Mouse (Mus musculus): ENCODE results near the gene Itih2. TPM values are rescaled to one million over a fixed set of nuclear protein-coding genes. Genes with fewer than 3 reads are reported as not detected.

Itih2 gene
- polyA plus RNA-seq, 1 experiment from 2014 or later, result 0.08 TPM

DNA sequence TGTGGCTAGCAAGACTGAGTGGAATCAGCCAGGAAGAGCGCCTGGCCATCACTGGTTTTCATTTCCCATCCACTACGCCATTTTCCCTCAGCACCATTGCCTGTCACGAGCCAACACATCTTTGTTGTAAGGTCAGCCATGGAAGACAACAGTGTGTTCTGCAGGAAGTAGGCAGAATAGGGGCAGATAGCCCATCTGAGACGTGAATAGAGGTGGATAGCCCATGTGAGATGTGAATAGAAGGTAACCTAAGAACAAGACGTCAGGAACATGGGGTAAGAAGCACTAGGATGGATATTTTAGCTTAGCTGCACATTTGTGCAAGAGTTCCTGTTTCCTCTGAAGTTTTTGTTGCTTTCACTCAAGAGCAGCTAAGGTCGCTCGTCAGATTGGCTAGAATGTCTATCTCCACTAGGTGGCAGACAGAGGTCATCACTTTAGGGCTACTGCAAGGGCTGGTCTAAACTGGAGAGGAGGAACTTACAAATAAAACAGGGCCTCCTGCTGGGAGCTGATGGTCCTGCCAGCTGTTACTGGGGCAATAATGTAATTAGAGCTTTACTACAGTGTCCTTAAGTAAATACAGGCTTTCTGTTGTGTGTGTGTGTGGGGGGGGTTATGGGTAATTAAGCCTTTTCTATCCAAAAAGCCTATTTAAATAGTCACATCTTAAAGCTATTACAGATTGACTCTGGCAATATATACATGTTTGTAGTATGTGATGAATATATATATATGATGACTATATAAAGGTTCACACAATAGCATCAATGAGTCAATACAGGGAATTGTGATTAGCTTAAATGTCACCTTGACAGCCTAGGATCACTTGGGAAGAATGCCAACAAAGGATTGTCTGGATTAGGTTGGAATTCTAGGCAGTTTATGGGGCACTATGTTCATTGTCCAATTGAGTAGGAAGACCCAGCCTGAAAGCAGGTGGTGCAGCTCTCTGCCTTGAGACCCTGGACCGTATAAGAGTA is 11.6 kb upstream of the Itih2 start:
- no peaks in the 10 kb centered on the region for H3K36me3 ChIP-seq
- peaks cover 4% of the 10 kb centered on the region; the same call in 1 of the 2 replicates for H3K4me1 ChIP-seq
- 33% methylated on average over 8 of the region's 8 CpGs for WGBS
- no peak overlapping the region for H3K9ac ChIP-seq
- H3K4me3 ChIP-seq, result no peak overlapping the region
- H3K27ac ChIP-seq, result no peak overlapping the region
- peak; percentile 58; the same call in 1 of the 2 replicates for ATAC-seq (ENCODE audit: insufficient number of reproducible peaks, insufficient read depth, low FRiP score, low TSS enrichment, low read depth)
- no peaks in the 10 kb centered on the region for H3K27me3 ChIP-seq
- no peaks in the 10 kb centered on the region for H3K9me3 ChIP-seq
- H3K4me2 ChIP-seq, result no peak overlapping the region

DNA sequence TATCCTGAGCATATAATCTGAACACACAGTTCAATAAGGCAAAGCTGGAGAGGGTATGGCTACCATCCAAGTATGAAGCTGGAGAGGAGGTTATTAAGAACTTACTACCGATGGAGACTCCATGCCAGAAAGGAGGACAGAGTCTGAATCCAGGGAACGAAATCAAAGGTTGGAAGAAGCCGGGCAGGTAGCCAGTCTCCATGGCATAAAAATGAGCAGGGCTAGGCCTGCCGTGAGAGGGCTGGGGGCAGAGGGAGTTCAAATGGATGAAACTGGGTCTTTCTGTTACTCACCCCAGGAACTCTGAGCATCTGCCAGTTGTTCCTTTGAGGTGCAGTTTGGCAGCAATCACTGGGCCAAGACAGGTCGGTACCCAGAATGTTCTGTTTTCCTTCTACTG is 9.3 kb upstream of the Itih2 start:
- ATAC-seq (ENCODE audit: insufficient number of reproducible peaks, insufficient read depth, low FRiP score, low TSS enrichment, low read depth), result no peak
- Histone ChIP-seq H3K36me3 (no peaks in the 10 kb centered on the region), H3K4me2 (no peak overlapping the region), H3K4me1 (no peaks in the 10 kb centered on the region), H3K9me3 (no peaks in the 10 kb centered on the region), H3K27ac (no peak overlapping the region), H3K27me3 (no peaks in the 10 kb centered on the region), H3K9ac (no peak overlapping the region), H3K4me3 (no peak overlapping the region)
- WGBS, result 77% methylated on average over 5 of the region's 5 CpGs

DNA sequence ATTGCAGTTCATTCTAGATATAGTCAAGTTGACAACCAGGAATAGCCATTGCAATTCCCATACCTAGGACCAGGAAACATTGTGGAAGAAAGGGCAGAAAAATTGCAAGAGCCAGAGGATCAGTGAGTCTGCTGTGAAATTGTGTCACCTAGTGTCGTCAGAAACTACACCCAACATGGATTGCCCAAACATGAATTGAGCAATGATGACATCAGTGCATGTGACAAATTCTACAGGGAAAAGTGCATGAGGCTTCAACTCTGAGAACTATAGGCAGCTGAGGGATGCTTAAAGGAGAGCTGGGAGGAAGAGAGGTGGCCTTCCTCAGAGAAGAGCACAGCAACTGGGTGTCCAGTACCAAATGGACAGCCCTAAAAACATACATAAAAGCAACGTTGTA is 6.1 kb upstream of the Itih2 start:
- H3K4me1 ChIP-seq, result no peaks in the 10 kb centered on the region
- H3K9ac ChIP-seq, result no peak overlapping the region
- 73% methylated on average over 2 of the region's 2 CpGs for WGBS
- no peak overlapping the region for H3K4me2 ChIP-seq
- H3K9me3 ChIP-seq, result no peaks in the 10 kb centered on the region
- H3K27ac ChIP-seq, result no peak overlapping the region
- H3K27me3 ChIP-seq, result no peaks in the 10 kb centered on the region
- ATAC-seq (ENCODE audit: insufficient number of reproducible peaks, insufficient read depth, low FRiP score, low TSS enrichment, low read depth), result no peak
- no peaks in the 10 kb centered on the region for H3K36me3 ChIP-seq
- no peak overlapping the region for H3K4me3 ChIP-seq

DNA sequence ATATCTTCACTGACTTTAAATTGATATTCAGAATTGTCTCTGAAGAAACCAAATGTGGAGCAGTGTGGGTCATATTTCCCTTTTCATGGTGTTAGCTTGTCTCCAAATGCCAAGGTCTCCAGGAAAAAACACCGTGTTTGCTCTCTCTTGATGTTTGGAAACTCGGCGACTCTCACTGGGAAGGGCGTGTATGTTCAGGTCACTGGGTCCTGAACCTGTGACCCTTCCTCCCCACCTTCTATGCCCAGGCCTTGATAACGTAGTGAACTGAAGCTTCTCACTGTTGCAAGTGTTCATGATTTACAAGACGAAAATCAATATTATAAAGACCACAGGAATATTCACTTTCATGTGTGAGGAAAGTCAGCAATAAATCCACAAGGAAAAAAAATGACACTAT is 2.7 kb upstream of the Itih2 start:
- Histone ChIP-seq H3K9me3 (no peaks in the 10 kb centered on the region), H3K27me3 (no peaks in the 10 kb centered on the region), H3K27ac (no peak overlapping the region), H3K4me1 (no peaks in the 10 kb centered on the region), H3K4me3 (no peak overlapping the region), H3K9ac (no peak overlapping the region), H3K36me3 (no peaks in the 10 kb centered on the region), H3K4me2 (no peak overlapping the region)
- ATAC-seq (ENCODE audit: insufficient number of reproducible peaks, insufficient read depth, low FRiP score, low TSS enrichment, low read depth), result no peak
- WGBS, result 67% methylated on average over 6 of the region's 6 CpGs

DNA sequence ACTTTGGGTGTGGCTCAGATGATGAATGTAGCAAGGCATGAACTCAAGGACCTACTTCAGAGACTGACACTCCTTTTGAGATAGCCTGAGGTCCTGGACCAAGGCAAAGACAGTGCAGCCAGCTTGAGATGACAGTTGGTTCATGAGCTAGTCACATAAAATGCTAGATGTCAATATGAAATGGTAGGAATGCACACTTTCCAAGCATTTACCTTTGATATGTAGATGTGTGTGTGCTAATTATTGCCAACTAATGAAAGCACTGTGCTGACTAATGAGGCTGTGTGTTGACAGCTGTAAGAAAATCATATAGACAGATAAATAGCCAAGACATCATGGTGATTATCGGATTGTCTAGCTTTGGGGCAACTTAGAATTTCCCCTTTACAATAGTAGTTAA is 932 bp upstream of the Itih2 start:
- Histone ChIP-seq H3K27me3 (no peaks in the 10 kb centered on the region), H3K4me3 (no peak overlapping the region), H3K27ac (no peak overlapping the region), H3K4me2 (no peak overlapping the region), H3K4me1 (no peaks in the 10 kb centered on the region), H3K9ac (no peak overlapping the region), H3K36me3 (no peaks in the 10 kb centered on the region), H3K9me3 (no peaks in the 10 kb centered on the region)
- no peak for ATAC-seq (ENCODE audit: insufficient number of reproducible peaks, insufficient read depth, low FRiP score, low TSS enrichment, low read depth)
- 80% methylated on average over 1 of the region's 1 CpGs for WGBS

DNA sequence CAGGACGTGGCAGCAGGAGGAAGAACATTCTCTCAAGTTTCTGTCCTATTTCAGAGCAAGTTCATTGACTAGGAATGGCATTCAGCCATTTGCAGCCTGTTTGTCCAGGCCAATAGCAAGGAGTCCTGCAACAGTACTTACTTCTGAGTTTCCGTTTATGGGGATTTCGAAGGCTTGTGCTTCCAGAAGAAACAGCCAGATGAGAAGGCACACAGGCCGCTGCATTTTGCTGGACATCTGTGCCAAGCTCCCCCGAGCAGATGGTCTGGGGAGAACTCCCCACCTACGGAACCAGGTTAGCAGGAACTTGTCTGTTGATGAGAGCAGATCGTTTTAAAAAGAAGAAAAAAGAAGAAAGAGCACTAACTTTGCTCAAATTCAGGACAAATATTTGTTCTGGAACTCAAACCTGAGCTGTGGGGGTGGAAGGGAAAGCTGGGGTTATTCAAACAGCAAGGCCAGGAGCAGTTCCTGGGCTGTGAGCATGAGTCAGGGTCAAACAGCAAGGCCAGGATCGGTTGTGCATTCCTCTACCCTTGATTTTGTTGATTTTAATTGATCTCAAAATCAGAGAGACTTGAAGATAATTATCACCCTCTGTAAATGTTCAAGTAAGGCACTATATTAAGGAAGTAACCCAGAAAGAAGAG is 730 bp downstream of the Itih2 start:
- Histone ChIP-seq H3K36me3 (no peaks in the 10 kb centered on the region), H3K9ac (no peak overlapping the region), H3K4me2 (no peak overlapping the region), H3K4me3 (no peak overlapping the region), H3K27me3 (no peaks in the 10 kb centered on the region), H3K27ac (no peak overlapping the region), H3K9me3 (no peaks in the 10 kb centered on the region), H3K4me1 (no peaks in the 10 kb centered on the region)
- WGBS, result 58% methylated on average over 8 of the region's 8 CpGs
- ATAC-seq (ENCODE audit: insufficient number of reproducible peaks, insufficient read depth, low FRiP score, low TSS enrichment, low read depth), result no peak

DNA sequence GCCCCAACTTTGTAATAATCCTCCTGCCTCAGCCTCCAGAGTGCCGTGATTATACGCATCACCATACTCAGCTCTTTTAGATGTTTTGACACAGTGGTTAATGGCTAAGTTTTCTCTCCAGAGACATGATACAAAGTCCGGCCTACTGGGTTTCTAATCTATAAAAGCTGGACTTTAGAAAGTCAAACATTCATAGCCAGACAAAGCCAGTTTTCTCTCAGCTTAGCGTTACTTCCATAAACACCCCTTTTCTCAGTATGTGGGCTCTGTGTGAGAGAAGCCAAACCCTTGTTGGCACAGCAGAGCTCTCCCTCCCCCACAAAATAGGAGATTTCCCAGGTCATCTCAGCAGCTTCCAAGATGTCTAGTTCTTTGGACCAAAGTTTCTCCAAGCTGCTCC is 2.6 kb downstream of the Itih2 start:
- ATAC-seq (ENCODE audit: insufficient number of reproducible peaks, insufficient read depth, low FRiP score, low TSS enrichment, low read depth), result no peak
- 85% methylated on average over 4 of the region's 4 CpGs for WGBS

DNA sequence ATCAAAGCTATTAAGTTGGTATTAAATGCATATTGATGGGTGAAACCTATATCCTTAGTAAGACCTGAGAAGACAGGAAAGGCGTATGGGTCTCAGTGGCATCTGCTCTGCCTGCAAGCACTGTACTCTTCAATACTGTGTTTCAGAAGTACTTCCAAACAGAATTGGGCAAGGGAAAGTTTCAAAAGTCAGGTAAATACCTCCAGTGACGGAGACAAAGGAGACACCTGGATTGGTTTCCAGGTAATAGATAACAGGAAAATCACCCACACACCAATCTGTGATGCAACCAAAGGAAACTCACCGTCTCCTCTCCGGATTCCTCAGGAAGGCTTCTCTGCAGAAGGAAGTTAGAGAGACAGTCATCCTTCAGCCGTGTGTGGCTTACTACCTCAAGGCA is 3.7 kb downstream of the Itih2 start:
- Histone ChIP-seq H3K27me3 (no peaks in the 10 kb centered on the region), H3K4me3 (no peak overlapping the region), H3K4me1 (no peaks in the 10 kb centered on the region), H3K9ac (no peak overlapping the region), H3K4me2 (no peak overlapping the region), H3K36me3 (no peaks in the 10 kb centered on the region), H3K27ac (no peak overlapping the region), H3K9me3 (no peaks in the 10 kb centered on the region)
- ATAC-seq (ENCODE audit: insufficient number of reproducible peaks, insufficient read depth, low FRiP score, low TSS enrichment, low read depth), result no peak
- 78% methylated on average over 5 of the region's 5 CpGs for WGBS

More for the DNA sequence above, 2.6 kb downstream of the Itih2 start:
- no peak overlapping the region for H3K4me2 ChIP-seq
- no peaks in the 10 kb centered on the region for H3K9me3 ChIP-seq
- H3K27ac ChIP-seq, result no peak overlapping the region
- no peaks in the 10 kb centered on the region for H3K27me3 ChIP-seq
- no peak overlapping the region for H3K4me3 ChIP-seq
- no peak overlapping the region for H3K9ac ChIP-seq
- H3K36me3 ChIP-seq, result no peaks in the 10 kb centered on the region
- H3K4me1 ChIP-seq, result no peaks in the 10 kb centered on the region

DNA sequence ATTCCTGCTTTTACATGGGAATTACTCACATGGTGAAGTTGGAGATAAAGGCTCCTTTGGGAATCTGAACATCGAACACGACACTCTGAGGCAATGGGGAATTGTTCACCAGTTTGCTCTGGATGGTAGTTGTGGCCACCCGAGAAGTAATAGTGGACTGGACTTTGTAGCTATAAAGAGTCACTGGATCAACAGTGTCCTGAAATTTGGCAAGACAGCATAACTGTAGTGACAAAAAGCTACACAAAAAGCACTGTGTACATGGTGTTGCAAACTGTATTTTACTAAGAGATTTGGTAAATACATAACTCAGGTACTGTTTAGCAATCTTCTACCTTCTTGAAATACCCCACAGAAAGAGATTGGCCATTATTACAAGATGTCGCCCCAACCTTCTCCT is 5.1 kb downstream of the Itih2 start:
- ATAC-seq (ENCODE audit: insufficient number of reproducible peaks, insufficient read depth, low FRiP score, low TSS enrichment, low read depth), result no peak
- H3K4me1 ChIP-seq, result no peaks in the 10 kb centered on the region
- no peaks in the 10 kb centered on the region for H3K36me3 ChIP-seq
- H3K4me2 ChIP-seq, result no peak overlapping the region
- no peak overlapping the region for H3K9ac ChIP-seq
- H3K9me3 ChIP-seq, result no peaks in the 10 kb centered on the region
- 88% methylated on average over 4 of the region's 4 CpGs for WGBS
- H3K27me3 ChIP-seq, result no peaks in the 10 kb centered on the region
- no peak overlapping the region for H3K27ac ChIP-seq
- H3K4me3 ChIP-seq, result no peak overlapping the region

DNA sequence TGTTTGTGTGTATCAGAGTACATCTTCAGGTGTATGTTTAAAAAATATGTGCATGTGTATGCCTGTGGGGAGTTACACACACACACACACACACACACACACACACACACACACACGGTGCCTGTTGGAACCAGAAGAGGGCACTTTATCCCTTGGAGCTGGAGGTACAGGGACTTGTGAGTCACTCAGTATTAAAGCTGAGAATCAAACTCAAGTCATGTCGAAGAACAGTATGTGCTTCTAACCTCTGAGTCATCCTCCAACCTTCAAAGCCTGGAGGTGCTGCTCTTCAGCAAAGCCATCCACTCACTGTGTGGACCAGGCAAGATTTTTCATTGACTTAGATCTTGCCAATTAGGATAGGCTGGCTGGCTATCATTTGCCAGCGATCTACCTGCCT is 9.4 kb downstream of the Itih2 start:
- Histone ChIP-seq H3K27ac (no peak overlapping the region), H3K9ac (no peak overlapping the region), H3K27me3 (no peaks in the 10 kb centered on the region), H3K4me3 (no peak overlapping the region), H3K4me1 (no peaks in the 10 kb centered on the region), H3K4me2 (no peak overlapping the region), H3K36me3 (no peaks in the 10 kb centered on the region), H3K9me3 (no peaks in the 10 kb centered on the region)
- no peak for ATAC-seq (ENCODE audit: insufficient number of reproducible peaks, insufficient read depth, low FRiP score, low TSS enrichment, low read depth)
- WGBS, result 62% methylated on average over 3 of the region's 3 CpGs

DNA sequence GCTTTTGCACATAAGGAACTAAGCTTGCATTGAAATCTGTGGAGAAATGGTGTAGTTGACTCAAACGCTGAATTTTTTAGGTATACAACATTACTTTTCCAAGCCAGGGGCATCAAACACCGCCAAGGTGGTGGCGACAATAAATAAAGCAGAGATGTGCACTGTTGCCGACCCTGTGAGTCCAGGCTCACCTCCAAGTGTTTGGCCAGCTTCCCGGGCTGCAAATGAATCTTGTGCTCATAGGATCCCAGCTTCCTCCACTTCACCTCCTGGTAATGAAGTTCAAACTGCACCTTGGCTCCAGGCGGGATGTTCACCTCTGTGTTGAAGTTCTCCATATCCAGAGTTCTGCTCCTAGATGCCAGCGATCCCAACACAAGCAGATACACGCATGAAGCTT is 11.9 kb downstream of the Itih2 start:
- H3K4me1 ChIP-seq, result no peaks in the 10 kb centered on the region
- H3K4me3 ChIP-seq, result no peak overlapping the region
- H3K9ac ChIP-seq, result no peak overlapping the region
- no peak overlapping the region for H3K4me2 ChIP-seq
- no peak for ATAC-seq (ENCODE audit: insufficient number of reproducible peaks, insufficient read depth, low FRiP score, low TSS enrichment, low read depth)
- no peak overlapping the region for H3K27ac ChIP-seq
- H3K36me3 ChIP-seq, result no peaks in the 10 kb centered on the region
- H3K27me3 ChIP-seq, result no peaks in the 10 kb centered on the region
- 89% methylated on average over 8 of the region's 8 CpGs for WGBS
- H3K9me3 ChIP-seq, result no peaks in the 10 kb centered on the region

DNA sequence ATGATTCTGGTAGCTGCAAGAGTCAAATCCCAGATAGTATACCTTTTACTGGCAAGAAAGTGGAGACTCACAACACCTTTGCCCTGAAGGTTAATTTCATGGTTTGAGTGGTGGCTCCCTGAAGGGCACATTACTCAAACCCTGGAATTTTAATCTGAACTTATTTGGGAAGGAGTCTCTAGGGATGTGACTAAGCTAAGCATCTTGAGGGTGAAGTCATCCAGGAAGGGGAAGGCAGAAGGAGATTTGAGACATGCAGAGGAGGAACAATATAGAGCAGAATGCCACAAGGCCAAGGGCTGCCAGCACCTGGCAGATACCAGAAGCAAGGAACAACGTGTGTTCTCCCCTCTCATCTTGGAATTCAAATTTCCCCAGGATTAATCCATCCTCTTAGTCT is 12.4 kb downstream of the Itih2 start:
- H3K4me2 ChIP-seq, result no peak overlapping the region
- 63% methylated on average over 1 of the region's 1 CpGs for WGBS
- ATAC-seq (ENCODE audit: insufficient number of reproducible peaks, insufficient read depth, low FRiP score, low TSS enrichment, low read depth), result no peak
- no peak overlapping the region for H3K4me3 ChIP-seq
- no peaks in the 10 kb centered on the region for H3K27me3 ChIP-seq
- no peak overlapping the region for H3K9ac ChIP-seq
- H3K36me3 ChIP-seq, result no peaks in the 10 kb centered on the region
- H3K27ac ChIP-seq, result no peak overlapping the region
- no peaks in the 10 kb centered on the region for H3K9me3 ChIP-seq
- no peaks in the 10 kb centered on the region for H3K4me1 ChIP-seq

Data from embryonic facial prominence, embryonic 13.5 days (tissue).